Mouse (Mus musculus): ENCODE results near the gene Gm10272. TPM values are rescaled to one million over a fixed set of nuclear protein-coding genes. Genes with fewer than 3 reads are reported as not detected.
"Not testable (repeated sequence)": the region's sequence is repeated elsewhere in the genome, so short reads cannot be mapped to it uniquely, and the experiment has no call there.

Gm10272 gene
- polyA plus RNA-seq, 1 experiment from 2014 or later = not detected

GRCm38 (mm10) chr10:77687021-77687420 is 19.4 kb upstream of the Gm10272 start:
- H3K36me3 ChIP-seq = no peaks in the 10 kb centered on the region
- H3K27ac ChIP-seq = no peak overlapping the region
- H3K4me3 ChIP-seq (replicated peaks) = no peak overlapping the region
- peaks cover 60% of the 10 kb centered on the region for H3K27me3 ChIP-seq
- H3K9me3 ChIP-seq (replicated peaks) = no peaks in the 10 kb centered on the region
- H3K4me2 ChIP-seq = no peak overlapping the region
- no peak for ATAC-seq (replicated peaks; ENCODE audit: low FRiP score)
- 14% methylated on average over 10 of the region's 10 CpGs for WGBS
- H3K4me1 ChIP-seq = peaks cover 15% of the 10 kb centered on the region
- no peak overlapping the region for H3K9ac ChIP-seq

GRCm38 (mm10) chr10:77690356-77690807 is 16.0 kb upstream of the Gm10272 start, which contains the start of gene Gm19402:
Gene Gm19402, minus strand, starts transcription at chr10:77690757.
- not testable (repeated sequence) for H3K4me3 ChIP-seq (replicated peaks); H3K27ac ChIP-seq; H3K4me2 ChIP-seq; H3K9ac ChIP-seq; H3K36me3 ChIP-seq; H3K9me3 ChIP-seq (replicated peaks); ATAC-seq (replicated peaks; ENCODE audit: low FRiP score)
- H3K27me3 ChIP-seq = peaks cover 35% of the 10 kb centered on the region
- WGBS = 64% methylated on average over 3 of the region's 3 CpGs
- peaks cover 12% of the 10 kb centered on the region for H3K4me1 ChIP-seq

- H3K4me3 ChIP-seq (replicated peaks) = no peak within 1 kb of the TSS
- H3K27ac ChIP-seq = no peak within 1 kb of the TSS
- no peaks in the 10 kb centered on the region for H3K36me3 ChIP-seq
- no peak for ATAC-seq (replicated peaks; ENCODE audit: low FRiP score)
- 39% methylated on average over 4 of the region's 4 CpGs for WGBS
- no peaks in the 10 kb centered on the region for H3K9me3 ChIP-seq (replicated peaks)
- H3K4me1 ChIP-seq = no peaks in the 10 kb centered on the region
- H3K27me3 ChIP-seq = no peaks in the 10 kb centered on the region
- no peak within 1 kb of the TSS for H3K4me2 ChIP-seq
- no peak within 1 kb of the TSS for H3K9ac ChIP-seq
Measured at GRCm38 (mm10) chr10:77697133-77697532, 9.3 kb upstream of the Gm10272 start, which contains the start of gene Gm9508. Gene Gm9508, minus strand, starts transcription at chr10:77697233.

DNA sequence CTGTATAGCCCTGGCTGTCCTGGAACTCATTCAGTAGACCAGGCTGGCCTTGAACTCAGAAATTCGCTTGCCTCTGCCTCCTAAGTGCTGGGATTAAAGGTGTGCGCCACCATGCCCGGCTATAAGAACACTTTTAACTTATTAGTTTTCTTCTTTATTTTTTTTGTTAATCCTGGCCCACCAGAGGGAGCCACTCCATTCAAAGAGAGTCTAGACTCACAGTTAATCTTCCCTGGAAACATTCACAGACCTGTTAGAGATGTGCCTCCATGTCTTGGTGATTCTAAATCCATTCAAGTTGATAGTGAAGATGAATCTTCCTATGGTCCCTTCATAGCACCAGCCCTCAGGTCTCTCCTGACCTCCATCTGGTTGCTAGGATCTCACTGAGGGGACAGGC is 3.4 kb downstream of the Gm10272 start:
- H3K36me3 ChIP-seq = no peaks in the 10 kb centered on the region
- H3K4me2 ChIP-seq = no peak overlapping the region
- H3K27me3 ChIP-seq = no peaks in the 10 kb centered on the region
- no peak overlapping the region for H3K9ac ChIP-seq
- ATAC-seq (replicated peaks; ENCODE audit: low FRiP score) = no peak
- H3K27ac ChIP-seq = no peak overlapping the region
- H3K9me3 ChIP-seq (replicated peaks) = peaks cover 8% of the 10 kb centered on the region; the same call in 1 of the 2 replicates
- no peaks in the 10 kb centered on the region for H3K4me1 ChIP-seq
- WGBS = 77% methylated on average over 3 of the region's 3 CpGs
- H3K4me3 ChIP-seq (replicated peaks) = no peak overlapping the region

- not testable (repeated sequence) for H3K4me2 ChIP-seq; H3K36me3 ChIP-seq; H3K27me3 ChIP-seq; H3K9me3 ChIP-seq (replicated peaks); H3K27ac ChIP-seq; H3K4me1 ChIP-seq; H3K4me3 ChIP-seq (replicated peaks); ATAC-seq (replicated peaks; ENCODE audit: low FRiP score); H3K9ac ChIP-seq
Measured at GRCm38 (mm10) chr10:77711157-77711556, 4.7 kb downstream of the Gm10272 start, which contains the start of gene Gm10024. Gene Gm10024, plus strand, starts transcription at chr10:77711457.

- Histone ChIP-seq H3K4me3 (replicated peaks) (no peak overlapping the region), H3K9ac (no peak overlapping the region), H3K4me1 (no peaks in the 10 kb centered on the region), H3K4me2 (no peak overlapping the region), H3K27me3 (no peaks in the 10 kb centered on the region), H3K9me3 (replicated peaks) (no peaks in the 10 kb centered on the region), H3K27ac (no peak overlapping the region), H3K36me3 (no peaks in the 10 kb centered on the region)
- ATAC-seq (replicated peaks; ENCODE audit: low FRiP score) = no peak
- 55% methylated on average over 4 of the region's 4 CpGs for WGBS
Measured at GRCm38 (mm10) chr10:77713734-77714133, 7.3 kb downstream of the Gm10272 start.

DNA sequence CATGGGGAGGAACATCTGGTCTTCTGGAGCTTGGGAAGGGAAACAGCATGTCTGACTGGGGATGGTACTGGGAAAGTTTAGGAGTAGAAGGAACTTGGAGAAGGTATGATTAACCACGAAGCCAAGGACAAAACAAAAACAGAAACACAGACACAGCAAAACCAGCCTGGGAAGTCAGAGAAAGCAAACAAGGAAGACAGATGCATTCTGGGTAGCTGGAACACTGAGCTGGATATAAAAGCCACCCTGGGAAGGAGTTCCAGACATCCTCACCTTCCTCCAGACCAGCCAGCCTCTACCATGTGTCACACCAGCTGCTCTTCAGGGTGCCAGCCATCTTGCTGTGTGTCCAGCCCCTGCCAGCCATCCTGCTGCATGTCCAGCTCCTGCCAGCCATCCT is 9.1 kb downstream of the Gm10272 start, which contains the start of gene Gm10142:
Gene Gm10142 (plus strand): TSS at position 301 of the 400 bp plus-strand sequence.
- Histone ChIP-seq H3K27ac (no peak within 1 kb of the TSS), H3K36me3 (no peaks in the 10 kb centered on the region), H3K27me3 (no peaks in the 10 kb centered on the region), H3K9ac (no peak within 1 kb of the TSS), H3K4me1 (no peaks in the 10 kb centered on the region), H3K4me3 (replicated peaks) (no peak within 1 kb of the TSS), H3K9me3 (replicated peaks) (no peaks in the 10 kb centered on the region), H3K4me2 (no peak within 1 kb of the TSS)
- WGBS = 80% methylated on average over 1 of the region's 1 CpGs
- ATAC-seq (replicated peaks; ENCODE audit: low FRiP score) = no peak

GRCm38 (mm10) chr10:77720299-77720698 is 13.9 kb downstream of the Gm10272 start, which contains the start of gene Krtap12-1:
Gene Krtap12-1, plus strand, starts transcription at chr10:77720599.
- H3K27me3 ChIP-seq; H3K4me2 ChIP-seq; H3K36me3 ChIP-seq; H3K9ac ChIP-seq; ATAC-seq (replicated peaks; ENCODE audit: low FRiP score); H3K9me3 ChIP-seq (replicated peaks); H3K27ac ChIP-seq; H3K4me3 ChIP-seq (replicated peaks); H3K4me1 ChIP-seq: not testable (repeated sequence)
- 78% methylated on average over 1 of the region's 1 CpGs for WGBS

DNA sequence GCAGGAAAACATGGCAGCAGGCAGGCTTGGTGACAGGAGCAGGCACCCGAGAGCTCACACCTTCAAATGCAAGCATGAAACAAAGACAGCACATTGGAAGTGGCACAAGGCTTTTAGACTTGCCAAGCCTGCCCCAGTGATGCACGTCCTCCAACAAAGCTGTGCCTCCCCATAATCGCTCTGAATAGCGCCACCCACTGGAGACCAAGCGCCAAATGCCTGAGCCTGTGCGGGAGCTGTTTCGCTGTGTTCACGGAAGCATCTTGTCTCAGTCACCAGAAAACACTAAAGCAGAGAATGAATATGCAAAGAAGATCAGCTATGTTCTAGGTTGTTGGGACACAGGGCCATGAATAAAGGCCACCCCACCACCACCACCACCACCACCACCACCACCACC is 18.4 kb downstream of the Gm10272 start:
- Histone ChIP-seq H3K27me3 (no peaks in the 10 kb centered on the region), H3K9me3 (replicated peaks) (no peaks in the 10 kb centered on the region), H3K4me1 (no peaks in the 10 kb centered on the region), H3K4me2 (no peak overlapping the region), H3K36me3 (no peaks in the 10 kb centered on the region), H3K9ac (no peak overlapping the region), H3K4me3 (replicated peaks) (no peak overlapping the region), H3K27ac (no peak overlapping the region)
- WGBS = 81% methylated on average over 8 of the region's 8 CpGs
- ATAC-seq (replicated peaks; ENCODE audit: low FRiP score) = no peak

- Histone ChIP-seq H3K9ac (no peak within 1 kb of the TSS), H3K27me3 (no peaks in the 10 kb centered on the region), H3K4me2 (no peak within 1 kb of the TSS), H3K9me3 (replicated peaks) (no peaks in the 10 kb centered on the region), H3K4me1 (no peaks in the 10 kb centered on the region), H3K4me3 (replicated peaks) (no peak within 1 kb of the TSS), H3K36me3 (no peaks in the 10 kb centered on the region), H3K27ac (no peak within 1 kb of the TSS)
- 49% methylated on average over 3 of the region's 3 CpGs for WGBS
- ATAC-seq (replicated peaks; ENCODE audit: low FRiP score) = no peak
Measured at GRCm38 (mm10) chr10:77726186-77726585, 19.8 kb downstream of the Gm10272 start, which contains the start of gene Gm10100. Gene Gm10100, plus strand, starts transcription at chr10:77726486.

GRCm38 (mm10) chr10:77728280-77728679 is 21.9 kb downstream of the Gm10272 start:
- Histone ChIP-seq H3K9ac (no peak overlapping the region), H3K4me3 (replicated peaks) (no peak overlapping the region), H3K4me1 (no peaks in the 10 kb centered on the region), H3K4me2 (no peak overlapping the region), H3K36me3 (no peaks in the 10 kb centered on the region), H3K27me3 (no peaks in the 10 kb centered on the region), H3K27ac (no peak overlapping the region), H3K9me3 (replicated peaks) (no peaks in the 10 kb centered on the region)
- no peak for ATAC-seq (replicated peaks; ENCODE audit: low FRiP score)
- WGBS = 65% methylated on average over 4 of the region's 4 CpGs

DNA sequence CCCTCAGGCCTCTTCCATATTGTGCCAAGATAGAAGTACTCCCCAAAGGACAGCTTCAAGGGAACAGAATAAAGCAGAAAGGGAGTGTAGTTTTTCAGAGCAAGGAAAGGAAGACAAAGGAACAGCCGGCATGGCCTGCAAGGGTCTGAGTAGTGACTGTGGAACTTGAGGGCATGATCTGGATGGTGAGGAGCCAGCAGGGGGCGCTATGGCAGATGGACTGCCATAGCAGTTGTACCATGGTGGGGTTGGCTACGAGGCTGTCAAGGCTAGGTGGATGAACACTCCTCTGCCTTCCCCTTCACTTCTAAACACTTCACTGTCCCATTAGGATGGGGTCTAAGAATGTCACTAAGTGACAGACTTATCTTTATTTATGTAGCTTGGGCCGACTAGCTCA is 22.8 kb downstream of the Gm10272 start:
- no peak overlapping the region for H3K9ac ChIP-seq
- no peaks in the 10 kb centered on the region for H3K36me3 ChIP-seq
- no peak overlapping the region for H3K4me2 ChIP-seq
- no peaks in the 10 kb centered on the region for H3K4me1 ChIP-seq
- H3K27me3 ChIP-seq = no peaks in the 10 kb centered on the region
- WGBS = 47% methylated on average over 4 of the region's 4 CpGs
- H3K27ac ChIP-seq = no peak overlapping the region
- no peak for ATAC-seq (replicated peaks; ENCODE audit: low FRiP score)
- no peak overlapping the region for H3K4me3 ChIP-seq (replicated peaks)
- no peaks in the 10 kb centered on the region for H3K9me3 ChIP-seq (replicated peaks)

GRCm38 (mm10) chr10:77735928-77736327 is 29.5 kb downstream of the Gm10272 start:
- no peak for ATAC-seq (replicated peaks; ENCODE audit: low FRiP score)
- no peaks in the 10 kb centered on the region for H3K36me3 ChIP-seq
- H3K4me2 ChIP-seq = no peak overlapping the region
- H3K4me3 ChIP-seq (replicated peaks) = no peak overlapping the region
- no peak overlapping the region for H3K27ac ChIP-seq
- 97% methylated on average over 1 of the region's 1 CpGs for WGBS
- no peaks in the 10 kb centered on the region for H3K4me1 ChIP-seq
- no peaks in the 10 kb centered on the region; the same call in 1 of the 2 replicates for H3K9me3 ChIP-seq (replicated peaks)
- H3K27me3 ChIP-seq = no peaks in the 10 kb centered on the region
- H3K9ac ChIP-seq = no peak overlapping the region

All from kidney, embryonic 15.5 days (tissue).